Mouse (Mus musculus) right cerebral cortex, postnatal 25 days (tissue): ENCODE measurements around the gene Krit1.
"Not testable (repeated sequence)": the region's sequence is repeated elsewhere in the genome, so short reads cannot be mapped to it uniquely, and the experiment has no call there.

Source experiments
- DNase-seq: peaks from one replicate; pipeline ENCODE4 v3.0.0; 2022

Krit1 gene

DNA sequence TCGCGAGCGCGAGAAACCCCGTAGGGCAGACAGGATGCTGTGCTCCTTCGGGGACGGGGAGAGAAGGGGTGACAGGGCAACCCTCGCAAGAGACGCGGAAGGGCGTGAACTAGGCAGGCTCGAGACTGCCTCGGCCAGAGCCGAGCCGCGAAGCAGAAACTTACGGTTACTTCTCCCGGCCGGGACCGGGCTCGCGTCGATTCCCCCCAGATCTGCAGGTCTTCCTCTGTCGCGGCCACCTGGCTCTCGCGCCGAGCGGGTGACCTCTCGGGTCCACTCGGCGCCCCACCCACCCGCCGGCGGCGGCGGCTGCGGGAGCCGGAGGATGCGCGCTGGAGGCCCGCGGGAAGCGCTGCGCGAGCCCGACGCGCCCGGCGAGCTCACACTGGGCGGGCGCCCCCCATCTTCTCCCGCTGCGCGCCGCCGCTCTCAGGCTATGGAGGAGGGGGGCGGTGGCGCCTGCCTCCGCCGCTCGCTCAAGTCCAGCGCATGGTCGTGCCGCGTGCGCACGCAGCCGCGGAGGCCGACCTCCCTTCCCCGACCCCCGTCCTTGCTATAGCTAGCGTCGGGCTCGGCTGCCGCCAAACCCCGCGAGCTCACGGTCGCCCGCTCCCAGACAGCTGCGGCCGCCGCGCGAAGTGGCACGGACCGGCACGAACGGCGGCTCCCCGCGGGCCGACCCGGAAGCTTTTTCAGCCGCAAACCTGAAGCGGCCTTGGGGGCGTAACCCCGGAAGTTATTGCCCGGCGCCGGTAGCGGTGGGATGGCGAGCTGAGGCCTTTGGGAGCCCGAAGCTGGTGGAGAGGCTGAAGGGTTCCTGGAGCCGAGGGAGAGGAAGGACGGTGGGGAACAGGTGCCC is at the start of gene Krit1, which contains the start of gene Ankib1:
Gene Krit1 (plus strand): TSS at position 752 of the 859 bp plus-strand sequence.
Gene Ankib1 (minus strand): TSS at position 493 of the 859 bp plus-strand sequence.
- peak; percentile 91 for DNase-seq

DNA sequence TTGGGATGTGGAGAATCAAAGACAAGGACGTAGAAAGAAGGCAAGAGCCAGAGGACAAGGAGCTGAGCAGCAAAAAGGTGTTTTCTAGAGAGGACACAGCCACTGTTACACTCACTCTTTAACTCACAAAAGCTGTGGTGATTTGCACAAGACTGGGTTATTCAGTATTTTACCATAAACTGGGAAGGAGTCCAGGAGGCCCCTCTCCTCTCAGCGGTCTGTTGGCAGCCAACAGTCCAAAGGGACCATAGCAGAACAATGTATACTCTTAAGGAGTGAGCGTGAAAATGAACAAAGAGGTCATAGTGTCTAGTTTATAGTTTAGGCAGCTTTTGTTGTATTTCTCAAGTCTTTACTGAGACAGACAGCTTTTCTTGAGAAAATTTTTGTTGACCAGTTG is 31.5 kb upstream of the Krit1 start:
- DNase-seq: no peak

DNA sequence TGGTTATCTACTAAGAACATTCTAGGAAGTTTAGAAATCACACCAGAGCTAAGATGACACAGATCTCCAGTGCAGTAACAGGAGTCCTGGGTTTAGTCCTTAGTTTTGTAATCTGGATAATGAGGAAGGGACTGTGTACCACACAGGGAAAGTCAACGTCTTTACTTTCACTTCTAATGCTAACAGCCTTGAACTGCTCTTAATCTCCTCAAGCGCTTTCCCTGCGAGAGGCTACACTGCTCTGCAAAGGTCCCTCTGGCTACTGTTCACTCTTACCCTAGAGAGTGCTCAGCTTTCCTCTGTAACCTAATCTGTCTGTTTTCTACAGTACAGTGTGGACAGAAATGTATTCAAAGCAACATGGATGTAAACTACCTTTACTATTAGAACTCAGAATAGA is 31.0 kb upstream of the Krit1 start:
- no peak for DNase-seq

DNA sequence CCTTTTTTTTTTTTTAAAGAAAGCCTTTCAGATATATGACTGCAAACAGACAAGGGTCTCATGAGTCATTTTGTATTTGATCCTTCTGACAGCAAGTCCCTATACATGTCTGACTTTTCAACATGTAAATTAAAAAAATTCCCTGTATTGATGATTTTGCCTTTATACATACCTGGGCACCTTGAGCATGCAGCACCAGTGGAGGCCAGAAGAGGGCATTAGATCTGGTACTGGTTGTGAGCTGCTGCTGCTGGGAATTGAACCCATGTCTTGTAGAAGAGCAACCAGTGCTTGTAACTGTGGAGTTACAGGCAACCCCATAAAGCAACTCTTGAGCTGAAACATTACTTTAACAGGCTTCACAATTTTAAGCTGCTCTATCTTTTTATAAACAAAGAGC is 20.3 kb upstream of the Krit1 start:
- no peak for DNase-seq

DNA sequence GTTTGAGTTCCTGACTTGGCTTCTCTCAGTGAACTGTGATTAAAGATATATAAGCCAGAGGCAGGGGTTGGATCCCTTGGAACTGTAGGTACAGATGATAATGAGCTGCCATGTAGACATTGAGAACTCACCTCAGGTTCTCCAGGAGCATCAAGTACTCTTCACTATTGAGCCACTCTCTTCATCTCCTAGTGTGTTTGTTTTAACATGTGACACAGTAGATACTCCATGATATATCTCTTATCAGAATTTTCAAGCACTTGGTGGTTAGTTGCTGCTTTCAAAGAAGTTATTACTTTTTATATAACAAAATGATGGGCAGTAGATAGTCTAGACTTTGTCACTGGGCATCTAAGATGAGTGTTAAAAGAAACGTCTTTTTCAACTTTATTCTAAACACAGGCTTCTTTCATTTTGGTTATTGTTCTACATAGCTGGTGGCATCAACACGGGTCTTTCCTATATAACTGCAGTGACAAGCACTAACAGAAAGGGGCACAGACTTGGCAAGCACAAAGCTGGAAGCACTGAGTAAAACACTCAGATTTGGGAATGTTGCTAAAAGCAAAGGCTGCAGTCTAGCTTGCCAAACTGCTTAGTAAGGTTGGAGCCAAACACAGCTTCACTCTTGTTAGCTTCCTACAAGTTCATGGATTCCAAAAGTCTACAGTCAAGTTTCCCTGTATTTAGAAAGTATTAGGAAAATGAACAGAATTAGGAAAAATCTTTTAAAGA is 18.9 kb upstream of the Krit1 start:
- DNase-seq: no peak

DNA sequence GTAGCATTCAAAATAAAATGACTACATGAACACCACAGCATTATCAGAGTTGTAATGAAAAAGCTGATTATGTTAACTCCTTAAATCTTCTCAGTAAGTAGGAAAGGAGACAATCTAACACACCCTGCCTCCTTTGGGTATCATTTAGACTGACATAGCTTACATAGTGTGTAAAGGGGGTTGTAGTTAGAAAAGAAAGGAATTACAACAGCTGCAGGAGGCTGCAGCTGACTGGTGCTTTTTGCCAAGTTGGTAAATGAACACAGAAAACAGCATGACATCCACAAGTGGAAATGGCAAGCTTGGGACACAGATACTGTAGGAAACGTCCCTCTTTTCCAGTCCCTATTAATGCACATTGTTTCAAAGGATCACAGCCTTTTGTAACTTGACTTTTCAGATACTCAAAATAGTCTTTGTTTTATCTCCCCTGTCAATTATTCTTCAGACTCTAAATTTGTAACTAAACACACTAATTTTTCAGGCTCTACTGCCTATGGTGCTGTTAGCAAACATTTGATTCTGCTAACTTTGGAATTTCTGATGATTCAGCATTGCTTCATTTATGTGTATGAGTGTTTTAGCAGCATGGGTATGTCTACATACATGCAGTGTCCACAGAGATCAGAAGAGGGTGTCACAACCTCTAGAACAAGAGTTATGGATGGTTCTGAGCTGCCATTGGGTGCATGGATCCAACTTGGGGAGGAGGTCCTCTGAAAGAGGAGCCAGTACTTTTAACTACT is 18.1 kb upstream of the Krit1 start:
- no peak for DNase-seq

DNA sequence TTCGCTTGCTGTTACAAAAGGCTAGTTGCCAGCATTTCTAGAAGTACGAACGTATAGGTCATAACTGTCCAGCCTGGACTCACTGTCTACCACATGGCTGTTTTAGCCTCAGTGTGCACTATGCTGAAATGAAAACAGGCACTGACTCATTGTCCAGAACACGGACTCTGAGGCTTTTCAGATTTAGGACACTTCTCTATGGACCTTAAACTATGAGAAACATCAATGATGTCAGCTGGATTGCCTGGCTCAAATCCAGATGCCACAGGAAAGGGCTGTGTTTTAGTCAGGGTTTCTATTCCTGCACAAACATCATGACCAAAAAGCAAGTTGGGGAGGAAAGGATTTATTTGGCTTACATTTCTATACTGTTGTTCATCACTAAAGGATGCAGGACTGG is 15.4 kb upstream of the Krit1 start:
- DNase-seq: no peak

DNA sequence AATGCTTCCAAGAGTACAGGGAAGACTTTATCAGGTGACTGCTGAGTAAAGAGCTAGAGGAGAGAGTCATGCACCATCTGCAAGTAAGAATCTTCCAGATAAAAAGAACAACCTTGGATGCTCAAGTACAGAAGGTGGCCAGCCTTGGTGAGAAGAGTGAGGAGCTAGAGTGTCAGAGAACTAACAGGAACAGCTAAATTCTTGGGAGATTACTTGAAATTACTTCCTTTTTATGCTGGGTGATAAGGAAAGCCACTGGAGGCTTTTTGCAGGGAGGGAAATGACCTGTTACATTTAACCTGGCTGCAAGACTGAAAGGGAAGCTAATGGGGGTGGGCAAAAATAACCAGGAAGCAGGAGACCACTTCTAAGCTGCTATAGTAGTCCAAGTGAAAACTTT is 11.9 kb upstream of the Krit1 start:
- no peak for DNase-seq

DNA sequence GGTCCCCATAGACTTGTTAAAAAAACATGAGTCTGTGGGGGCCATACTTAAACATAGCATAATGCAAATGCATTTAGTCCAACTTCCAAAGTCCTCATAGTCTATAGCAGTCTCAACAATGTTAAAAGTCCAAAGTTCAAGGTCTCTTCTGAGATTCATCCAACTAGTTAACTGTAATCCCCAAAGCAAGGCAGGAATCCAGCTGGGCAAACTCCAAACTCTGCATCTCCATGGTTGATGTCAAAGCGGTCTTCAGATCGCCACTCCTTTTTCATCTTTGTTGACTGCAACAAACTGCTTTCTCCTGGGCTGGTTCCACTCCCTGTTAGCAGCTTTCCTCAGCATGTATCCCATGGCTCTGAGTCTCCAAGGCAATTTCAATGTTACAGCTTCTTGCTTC is 5.9 kb upstream of the Krit1 start:
- DNase-seq: not testable (repeated sequence)

DNA sequence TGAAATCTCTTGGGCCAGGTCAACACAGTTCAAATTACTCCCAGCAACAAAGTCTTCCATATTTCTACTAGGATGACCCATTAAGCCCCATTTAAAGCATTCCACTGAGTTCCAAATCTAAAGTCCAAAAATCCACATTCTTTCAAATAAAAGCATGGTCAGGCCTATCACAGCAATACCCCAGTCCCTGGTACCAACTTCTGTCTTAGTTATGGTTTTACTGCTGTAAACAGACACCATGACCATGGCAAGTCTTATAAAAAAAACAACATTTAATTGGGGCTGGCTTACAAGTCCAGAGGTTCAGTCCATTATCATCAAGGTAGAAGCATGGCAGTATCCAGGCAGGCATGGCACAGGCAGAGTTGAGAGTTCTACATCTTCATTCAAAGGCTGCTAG is 4.3 kb upstream of the Krit1 start:
- not testable (repeated sequence) for DNase-seq

DNA sequence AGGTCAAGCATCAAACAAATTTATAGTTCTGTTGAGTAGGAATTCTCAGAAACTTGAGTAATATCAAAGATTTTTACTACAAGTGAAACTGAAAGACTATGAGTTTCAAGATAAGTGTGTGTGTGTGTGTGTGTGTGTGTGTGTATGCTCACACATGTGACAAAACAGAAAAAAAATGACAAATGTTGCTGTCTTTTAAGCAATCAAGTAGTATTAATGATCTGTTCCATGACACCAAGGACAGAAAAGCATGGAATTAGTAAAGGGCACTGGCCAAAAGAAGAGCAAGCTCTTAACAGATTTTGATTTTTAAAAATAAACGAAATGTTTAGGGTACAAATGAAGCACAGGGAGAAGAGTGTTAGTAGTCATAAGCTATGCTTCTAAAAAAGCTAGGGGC is 2.9 kb upstream of the Krit1 start:
- DNase-seq: no peak

DNA sequence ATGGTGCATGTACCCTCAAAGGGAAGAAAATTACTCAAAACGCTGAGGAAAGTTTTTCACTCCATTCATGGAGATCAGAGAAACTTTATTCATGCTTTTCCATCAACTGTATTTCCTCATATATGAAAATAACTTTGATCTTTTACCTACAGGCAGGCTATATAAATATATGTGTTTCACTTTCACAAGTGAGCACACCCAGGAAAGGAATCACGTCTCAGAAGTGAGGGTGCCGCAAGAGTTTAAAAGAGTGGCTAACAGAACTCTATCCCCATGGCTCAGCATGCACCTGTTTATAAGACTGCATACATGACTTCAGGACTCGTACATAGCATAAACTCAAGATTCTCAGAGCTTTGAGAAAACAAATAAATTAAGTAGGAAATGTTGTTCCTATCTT is 2.1 kb upstream of the Krit1 start:
- no peak for DNase-seq

DNA sequence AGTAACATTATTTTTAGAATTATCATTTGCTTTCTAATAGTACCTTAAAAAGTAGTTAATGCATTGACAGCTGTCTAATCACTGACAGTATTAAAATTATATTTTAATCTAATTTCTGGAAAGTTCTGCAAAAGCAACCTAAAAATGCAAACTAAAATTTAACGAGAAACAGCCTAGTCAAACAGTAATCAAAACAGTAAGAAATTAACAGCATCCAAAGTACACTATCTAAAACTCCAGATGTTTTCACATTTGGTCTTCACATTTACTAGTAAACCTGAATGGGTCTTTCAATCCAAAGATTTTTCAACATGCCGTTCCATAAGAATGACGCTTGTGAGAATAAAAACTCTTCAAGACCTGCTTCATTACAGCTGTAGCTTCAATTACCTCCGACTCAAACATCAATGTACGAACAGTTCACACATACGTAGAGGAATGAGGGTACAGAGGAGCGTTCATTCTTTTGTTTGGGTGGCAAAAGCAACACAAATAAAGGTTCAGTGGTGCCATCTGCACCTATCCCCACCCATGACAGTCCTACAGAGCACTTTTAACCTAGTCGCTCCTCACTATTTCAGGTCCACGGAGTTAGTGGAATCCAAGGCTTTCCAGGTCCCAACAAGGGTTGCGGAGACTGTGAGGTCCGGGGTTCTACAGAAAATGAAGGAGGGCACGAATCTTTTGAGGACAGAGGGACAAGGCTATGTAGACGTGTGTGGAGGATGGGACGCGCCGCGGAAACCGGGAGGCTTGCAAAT is 1.1 kb upstream of the Krit1 start:
- DNase-seq: peak; percentile 11

DNA sequence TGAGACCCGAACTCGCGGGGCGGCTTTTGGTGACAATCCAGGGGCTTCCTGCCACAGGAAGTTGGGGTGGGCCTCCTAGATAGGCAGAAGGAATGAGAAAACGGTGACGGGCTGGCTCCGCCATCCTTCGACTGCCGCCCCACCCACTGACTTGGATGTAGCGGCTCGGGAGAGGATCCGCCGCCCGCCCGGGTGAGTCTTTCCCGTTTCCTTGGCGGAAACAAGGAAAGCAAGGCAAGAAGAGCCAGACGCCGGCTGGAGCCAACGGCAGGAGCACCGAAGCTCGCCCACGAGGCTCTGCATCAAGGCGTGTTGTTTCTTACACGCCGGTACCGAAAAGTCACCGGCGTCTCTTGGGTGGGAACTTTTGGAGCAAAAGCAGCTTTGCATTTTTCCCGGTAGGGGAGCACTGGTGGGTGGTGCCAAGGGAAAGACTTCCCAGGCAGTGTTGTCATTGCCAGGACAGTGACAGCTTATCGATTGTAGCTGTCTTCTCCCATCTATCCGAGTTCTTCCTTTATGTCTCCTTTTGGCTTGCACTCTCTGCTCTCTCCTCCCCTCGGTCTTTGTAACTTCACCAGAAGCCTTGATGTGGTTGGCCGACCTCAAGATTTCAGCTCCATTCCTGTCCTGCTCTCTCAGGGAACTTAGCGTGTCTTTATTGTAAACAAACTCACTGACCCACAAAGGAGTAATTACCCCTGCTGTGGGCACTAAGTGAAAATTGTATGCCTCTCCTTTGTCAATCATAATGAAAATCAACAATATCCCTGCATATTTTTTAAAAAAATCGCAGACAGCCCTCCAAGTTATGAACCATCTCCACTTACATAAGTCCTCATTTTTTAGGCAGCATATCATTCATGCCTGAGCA is 545 bp downstream of the Krit1 start:
- DNase-seq: no peak

DNA sequence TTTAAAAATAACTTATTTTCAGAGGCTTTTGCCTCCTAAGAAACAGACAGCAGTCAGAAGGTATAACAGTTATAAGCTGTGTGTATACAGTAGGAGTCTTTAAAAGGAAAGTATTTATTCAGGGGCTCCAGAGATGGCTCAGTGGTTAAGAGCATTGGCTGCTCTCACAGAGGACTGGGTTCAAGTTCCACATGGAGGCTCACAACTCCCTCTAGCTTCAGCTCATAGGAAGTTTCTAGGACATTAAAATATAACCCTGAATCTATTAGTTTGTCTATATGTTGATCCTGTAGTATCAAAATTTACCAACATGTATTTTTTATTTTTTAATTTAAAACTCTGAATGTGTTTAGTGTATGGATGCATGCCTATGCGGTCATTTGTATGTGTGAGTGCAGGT is 5.5 kb downstream of the Krit1 start:
- DNase-seq: no peak

DNA sequence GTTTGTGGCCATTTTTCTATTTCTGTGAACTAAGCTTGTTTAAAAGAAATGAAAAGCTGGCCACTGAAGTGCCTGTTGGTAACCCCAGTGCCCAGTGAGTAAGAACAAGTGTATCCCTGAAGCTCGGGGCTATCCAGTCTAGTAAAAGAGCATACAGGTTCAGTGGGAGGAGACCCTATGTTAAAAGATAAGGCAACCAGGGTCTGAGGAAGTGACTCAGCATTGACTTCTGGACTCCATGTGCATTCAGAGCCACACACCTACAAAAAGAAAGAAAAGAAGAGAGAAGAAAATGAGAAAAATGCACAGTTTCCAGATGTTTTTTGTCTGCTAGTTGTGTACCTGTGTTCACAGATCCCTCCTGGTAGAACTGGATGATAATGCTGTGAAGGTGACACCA is 31.1 kb downstream of the Krit1 start:
- DNase-seq: no peak

DNA sequence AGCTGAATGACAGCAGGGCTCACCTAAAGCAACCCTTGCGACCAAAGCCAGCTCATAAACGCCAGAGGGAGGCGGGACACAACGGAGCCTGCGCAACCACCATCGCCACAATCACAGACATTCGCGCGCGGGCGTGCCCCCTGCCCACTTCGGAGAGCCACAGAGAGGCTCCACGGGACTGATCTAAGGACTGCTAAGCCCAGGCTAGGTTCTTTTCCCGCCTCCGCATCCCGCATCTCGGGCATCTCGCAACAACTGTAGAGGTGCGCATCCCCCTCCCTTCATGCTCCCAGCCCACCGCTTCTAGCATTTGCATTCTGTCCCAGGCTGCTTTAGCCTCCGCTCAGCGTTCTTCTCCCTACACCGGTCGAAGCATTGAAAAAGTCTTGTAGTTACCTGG is 42.0 kb downstream of the Krit1 start, which contains the start of gene Lrrd1:
Gene Lrrd1 (plus strand): TSS at position 148 of the 400 bp plus-strand sequence.
- DNase-seq: peak; percentile 8

DNA sequence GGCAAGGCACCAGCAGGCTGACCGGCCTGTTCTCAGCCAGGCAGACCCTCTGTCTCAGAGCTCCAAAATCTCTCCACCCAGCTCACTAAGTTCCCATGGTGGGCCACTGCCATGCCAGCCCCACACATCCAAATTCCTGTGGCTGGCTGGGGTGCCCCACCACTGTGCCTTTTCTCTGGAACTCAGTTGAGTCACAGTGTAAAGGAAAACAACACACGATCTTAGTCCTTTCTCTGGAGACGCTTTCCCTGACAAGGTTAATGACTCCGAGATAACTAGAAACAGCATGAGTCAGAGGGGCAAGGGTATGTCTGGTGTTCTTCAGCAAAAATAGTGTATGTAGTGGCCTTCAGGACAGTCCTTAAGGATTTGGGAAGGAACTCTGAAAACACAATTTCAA is 67.2 kb downstream of the Krit1 start:
- DNase-seq: no peak

DNA sequence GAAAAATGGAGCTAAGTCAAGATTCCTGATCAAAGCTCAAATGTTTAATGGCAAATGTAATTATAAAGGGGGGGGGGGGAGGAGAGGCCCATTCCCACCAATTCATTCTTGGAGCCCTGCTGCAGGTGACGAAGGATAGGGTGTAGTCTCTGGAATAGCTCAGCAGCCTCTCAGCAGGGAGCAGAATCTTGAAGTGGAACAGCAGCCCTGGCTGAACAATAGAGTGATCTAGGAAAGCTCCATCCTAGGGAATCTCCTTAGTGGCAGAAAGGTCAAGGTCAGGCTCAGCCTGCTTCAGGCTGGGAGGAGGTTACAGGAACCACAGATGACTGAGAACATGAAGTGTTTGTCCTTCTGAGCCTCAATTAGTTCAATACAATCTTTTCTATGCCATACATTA is 69.4 kb downstream of the Krit1 start:
- DNase-seq: no peak

DNA sequence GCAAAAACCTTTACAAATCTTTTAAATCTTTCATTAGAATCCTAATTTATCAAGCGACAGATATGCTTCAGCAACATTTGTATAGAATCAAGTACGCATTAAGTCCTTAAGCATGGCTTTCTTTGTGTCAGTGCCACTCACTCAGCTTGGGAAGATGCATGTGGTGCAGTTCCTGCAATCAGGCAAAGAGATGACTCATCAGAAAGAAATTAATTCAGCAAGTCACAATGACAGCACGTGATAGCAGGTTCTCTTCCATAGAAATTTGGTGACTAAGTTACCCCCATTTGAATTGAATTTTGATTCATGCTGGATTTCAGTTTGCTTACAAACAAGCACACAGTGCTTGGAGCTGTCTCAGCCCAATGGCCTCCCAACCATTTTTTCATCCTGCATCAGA is 70.5 kb downstream of the Krit1 start:
- no peak for DNase-seq

DNA sequence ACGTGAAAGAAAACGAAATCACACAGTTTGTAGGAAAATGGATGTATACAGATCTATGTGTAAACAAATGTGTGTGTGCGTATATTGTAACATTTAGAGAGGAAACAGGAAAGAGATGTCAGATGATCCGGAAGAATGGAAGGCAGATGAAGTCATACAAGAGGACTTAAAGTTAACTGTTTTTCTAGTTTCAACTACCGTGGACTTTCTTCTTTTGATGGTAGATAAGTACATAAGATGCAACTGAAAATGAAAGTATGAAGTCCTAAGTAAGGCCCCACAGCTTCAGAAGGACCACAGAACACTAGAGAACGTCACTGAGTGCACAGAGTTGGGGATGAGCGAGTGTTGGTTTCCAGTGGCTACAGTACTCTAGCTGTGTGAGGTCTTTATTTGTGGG is 83.9 kb downstream of the Krit1 start:
- not testable (repeated sequence) for DNase-seq

DNA sequence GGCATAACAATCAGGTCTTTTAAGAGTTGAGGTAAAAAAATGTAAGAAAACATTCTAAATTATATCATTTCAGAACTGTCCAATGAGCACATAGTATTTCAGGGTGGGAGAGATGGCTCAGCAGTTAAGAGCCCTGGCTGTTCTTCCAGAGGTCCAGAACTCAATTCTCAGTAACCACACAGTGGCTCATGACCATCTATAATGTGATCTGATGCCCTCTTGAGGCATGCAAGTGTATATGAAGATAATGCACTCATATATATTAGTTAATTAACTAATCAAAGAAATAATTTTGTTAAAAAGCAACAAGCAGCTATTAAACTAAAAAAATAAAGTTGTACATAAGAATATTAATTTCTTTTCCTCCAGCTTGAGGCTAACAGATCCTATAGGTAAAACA is 86.2 kb downstream of the Krit1 start:
- no peak for DNase-seq
